Mouse (Mus musculus): ENCODE measurements at regions not wholly inside any gene's neighbourhood (a gene's known extent, or its start where the extent isn't known, plus 50 kb on each side); places are given as distances from the start of the nearest gene placed in this dataset.

GRCm38 (mm10) chr3:8276661-8277060, 1333.2 kb downstream of the Zfp704 start:
- no peak for ATAC-seq (replicated peaks; ENCODE audit: insufficient number of reproducible peaks, low FRiP score, low TSS enrichment, low read depth)
- DNase-seq (ENCODE audit: low spot score) = no peak
- Histone ChIP-seq H3K27ac (replicated peaks; ENCODE audit: low read depth, low read length) (no peak overlapping the region), H3K9me3 (replicated peaks; ENCODE audit: control insufficient read depth, low read length) (no peaks in the 10 kb centered on the region), H3K4me2 (ENCODE audit: low read depth, low read length) (no peak overlapping the region), H3K9ac (replicated peaks; ENCODE audit: low read length) (no peak overlapping the region), H3K27me3 (ENCODE audit: control insufficient read depth, insufficient read depth, low read length) (no peaks in the 10 kb centered on the region), H3K36me3 (replicated peaks; ENCODE audit: control insufficient read depth, insufficient read depth, low read depth, low read length) (no peaks in the 10 kb centered on the region), H3K4me3 (ENCODE audit: low read depth, low read length) (no peak overlapping the region), H3K4me1 (ENCODE audit: control insufficient read depth, insufficient read depth, low read length) (no peaks in the 10 kb centered on the region)
- WGBS = 69% methylated on average over 1 of the region's 1 CpGs

DNA sequence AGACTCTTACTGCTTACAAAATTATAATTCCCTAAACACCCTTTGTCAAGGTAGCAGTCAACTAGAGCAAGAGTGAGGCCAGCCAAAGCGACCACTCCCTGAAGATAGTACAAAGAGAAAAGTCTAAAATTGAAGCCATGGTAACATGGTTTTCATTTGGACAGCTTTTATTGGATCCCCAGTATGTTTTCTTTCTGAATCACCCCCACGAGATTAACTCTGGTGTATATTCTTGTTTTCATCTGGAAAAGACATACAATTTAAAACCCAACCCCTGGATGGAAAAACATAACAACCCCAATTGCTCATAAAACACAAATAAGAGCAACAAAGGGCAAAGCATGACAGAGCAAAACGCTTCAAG, 1339.0 kb downstream of the Zfp704 start:
- H3K9ac ChIP-seq (replicated peaks; ENCODE audit: low read length) = no peak overlapping the region
- no peak for DNase-seq (ENCODE audit: low spot score)
- no peaks in the 10 kb centered on the region for H3K36me3 ChIP-seq (replicated peaks; ENCODE audit: control insufficient read depth, insufficient read depth, low read depth, low read length)
- no peaks in the 10 kb centered on the region for H3K4me1 ChIP-seq (ENCODE audit: control insufficient read depth, insufficient read depth, low read length)
- no peaks in the 10 kb centered on the region for H3K9me3 ChIP-seq (replicated peaks; ENCODE audit: control insufficient read depth, low read length)
- no peak overlapping the region for H3K27ac ChIP-seq (replicated peaks; ENCODE audit: low read depth, low read length)
- ATAC-seq (replicated peaks; ENCODE audit: insufficient number of reproducible peaks, low FRiP score, low TSS enrichment, low read depth) = no peak
- 77% methylated on average over 3 of the region's 3 CpGs for WGBS
- no peaks in the 10 kb centered on the region for H3K27me3 ChIP-seq (ENCODE audit: control insufficient read depth, insufficient read depth, low read length)
- H3K4me2 ChIP-seq (ENCODE audit: low read depth, low read length) = no peak overlapping the region
- H3K4me3 ChIP-seq (ENCODE audit: low read depth, low read length) = no peak overlapping the region

- no peak overlapping the region for H3K27ac ChIP-seq (replicated peaks; ENCODE audit: low read depth, low read length)
- ATAC-seq (replicated peaks; ENCODE audit: insufficient number of reproducible peaks, low FRiP score, low TSS enrichment, low read depth) (no peak), DNase-seq (ENCODE audit: low spot score) (no peak)
- no peak overlapping the region for H3K4me3 ChIP-seq (ENCODE audit: low read depth, low read length)
- H3K9ac ChIP-seq (replicated peaks; ENCODE audit: low read length) = no peak overlapping the region
- WGBS = 79% methylated on average over 1 of the region's 1 CpGs
- no peaks in the 10 kb centered on the region for H3K4me1 ChIP-seq (ENCODE audit: control insufficient read depth, insufficient read depth, low read length)
- no peaks in the 10 kb centered on the region for H3K9me3 ChIP-seq (replicated peaks; ENCODE audit: control insufficient read depth, low read length)
- H3K36me3 ChIP-seq (replicated peaks; ENCODE audit: control insufficient read depth, insufficient read depth, low read depth, low read length) = no peaks in the 10 kb centered on the region
- H3K4me2 ChIP-seq (ENCODE audit: low read depth, low read length) = no peak overlapping the region
- H3K27me3 ChIP-seq (ENCODE audit: control insufficient read depth, insufficient read depth, low read length) = no peaks in the 10 kb centered on the region
Measured at GRCm38 (mm10) chr3:8270009-8270934, 1339.6 kb downstream of the Zfp704 start.

DNA sequence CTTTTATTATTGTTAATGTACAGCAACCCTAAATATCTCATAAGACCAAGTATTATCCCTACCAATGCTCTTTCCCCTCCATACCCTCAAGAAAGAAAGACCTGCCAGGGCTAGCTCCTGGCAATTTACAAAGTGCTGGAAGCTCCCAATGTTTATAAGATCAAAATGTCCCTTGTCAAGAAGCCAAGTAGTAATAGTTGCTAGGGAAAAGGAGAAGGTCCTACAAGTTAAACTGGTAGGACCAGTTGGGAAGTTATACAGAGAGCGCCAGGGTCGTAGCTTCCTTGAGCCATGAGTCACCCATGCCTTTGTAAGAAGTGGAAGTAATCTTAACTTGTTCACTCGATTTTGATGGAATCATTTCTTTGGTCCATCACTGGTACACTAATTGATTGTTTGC, 1344.1 kb downstream of the Zfp704 start:
- H3K9me3 ChIP-seq (replicated peaks; ENCODE audit: control insufficient read depth, low read length) = no peaks in the 10 kb centered on the region
- H3K27ac ChIP-seq (replicated peaks; ENCODE audit: low read depth, low read length) = no peak overlapping the region
- no peak overlapping the region for H3K9ac ChIP-seq (replicated peaks; ENCODE audit: low read length)
- no peak for DNase-seq (ENCODE audit: low spot score)
- WGBS = 78% methylated on average over 3 of the region's 3 CpGs
- H3K4me1 ChIP-seq (ENCODE audit: control insufficient read depth, insufficient read depth, low read length) = no peaks in the 10 kb centered on the region
- H3K27me3 ChIP-seq (ENCODE audit: control insufficient read depth, insufficient read depth, low read length) = no peaks in the 10 kb centered on the region
- ATAC-seq (replicated peaks; ENCODE audit: insufficient number of reproducible peaks, low FRiP score, low TSS enrichment, low read depth) = no peak
- no peak overlapping the region for H3K4me3 ChIP-seq (ENCODE audit: low read depth, low read length)
- no peaks in the 10 kb centered on the region for H3K36me3 ChIP-seq (replicated peaks; ENCODE audit: control insufficient read depth, insufficient read depth, low read depth, low read length)
- no peak overlapping the region for H3K4me2 ChIP-seq (ENCODE audit: low read depth, low read length)

DNA sequence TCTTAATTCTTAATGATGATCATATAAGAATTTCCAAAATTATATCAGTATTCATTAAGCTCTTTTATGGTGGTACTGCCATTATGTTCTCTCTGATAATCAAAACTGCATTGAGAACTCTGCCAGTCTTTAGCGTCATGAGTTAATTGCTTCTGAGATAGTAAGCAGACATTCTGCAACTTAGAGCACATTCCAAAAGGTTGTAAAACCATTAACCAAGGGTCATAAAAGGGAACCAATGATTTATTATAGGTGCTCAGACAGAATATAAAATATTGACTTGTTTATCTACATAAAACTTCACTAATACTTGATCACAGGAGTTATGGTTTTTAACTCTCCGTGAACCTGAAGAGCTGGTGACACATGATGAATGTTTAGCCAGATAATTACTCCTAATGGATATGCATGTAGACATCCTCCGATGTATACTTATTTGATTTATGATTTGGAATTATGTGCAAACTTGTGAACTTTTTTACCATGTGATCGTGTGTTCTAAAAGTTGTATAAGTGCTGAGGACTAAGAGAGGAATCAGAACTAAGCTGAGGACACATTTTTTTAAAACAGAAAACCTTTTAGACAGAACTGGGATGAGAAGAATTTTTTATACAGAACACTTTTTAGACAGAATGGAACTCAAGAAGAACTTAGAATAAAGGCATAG, 1345.4 kb downstream of the Zfp704 start:
- H3K9me3 ChIP-seq (replicated peaks; ENCODE audit: control insufficient read depth, low read length) = no peaks in the 10 kb centered on the region
- no peak overlapping the region for H3K4me3 ChIP-seq (ENCODE audit: low read depth, low read length)
- H3K9ac ChIP-seq (replicated peaks; ENCODE audit: low read length) = no peak overlapping the region
- no peak overlapping the region for H3K27ac ChIP-seq (replicated peaks; ENCODE audit: low read depth, low read length)
- no peak overlapping the region for H3K4me2 ChIP-seq (ENCODE audit: low read depth, low read length)
- DNase-seq (ENCODE audit: low spot score) (no peak), ATAC-seq (replicated peaks; ENCODE audit: insufficient number of reproducible peaks, low FRiP score, low TSS enrichment, low read depth) (no peak)
- 87% methylated on average over 4 of the region's 4 CpGs for WGBS
- H3K36me3 ChIP-seq (replicated peaks; ENCODE audit: control insufficient read depth, insufficient read depth, low read depth, low read length) = no peaks in the 10 kb centered on the region
- no peaks in the 10 kb centered on the region for H3K4me1 ChIP-seq (ENCODE audit: control insufficient read depth, insufficient read depth, low read length)
- H3K27me3 ChIP-seq (ENCODE audit: control insufficient read depth, insufficient read depth, low read length) = no peaks in the 10 kb centered on the region

DNA sequence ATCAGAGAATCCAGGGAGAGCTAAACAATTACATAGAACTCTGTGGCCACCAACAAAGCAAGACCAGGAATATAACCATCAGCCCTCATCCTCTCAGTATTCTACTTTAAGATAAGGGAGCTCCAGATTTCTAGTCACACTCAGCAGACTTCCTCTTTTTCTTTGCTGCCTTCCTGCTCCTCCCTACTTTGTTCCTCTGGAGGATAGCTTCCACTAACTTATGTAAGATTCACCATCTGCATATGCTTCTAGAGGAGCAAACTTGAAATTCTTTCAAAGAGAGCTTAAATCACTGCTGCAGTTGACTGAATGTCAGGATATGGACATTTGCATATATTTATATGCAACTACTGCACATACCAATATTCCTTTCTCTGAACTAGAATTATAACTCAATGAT, 1352.6 kb downstream of the Zfp704 start:
- ATAC-seq (replicated peaks; ENCODE audit: insufficient number of reproducible peaks, low FRiP score, low TSS enrichment, low read depth) = no peak
- H3K27ac ChIP-seq (replicated peaks; ENCODE audit: low read depth, low read length) = no peak overlapping the region
- H3K4me2 ChIP-seq (ENCODE audit: low read depth, low read length) = no peak overlapping the region
- no peak overlapping the region for H3K4me3 ChIP-seq (ENCODE audit: low read depth, low read length)
- no peaks in the 10 kb centered on the region for H3K9me3 ChIP-seq (replicated peaks; ENCODE audit: control insufficient read depth, low read length)
- no peaks in the 10 kb centered on the region for H3K36me3 ChIP-seq (replicated peaks; ENCODE audit: control insufficient read depth, insufficient read depth, low read depth, low read length)
- no peak for DNase-seq (ENCODE audit: low spot score)
- H3K4me1 ChIP-seq (ENCODE audit: control insufficient read depth, insufficient read depth, low read length) = no peaks in the 10 kb centered on the region
- no peak overlapping the region for H3K9ac ChIP-seq (replicated peaks; ENCODE audit: low read length)
- H3K27me3 ChIP-seq (ENCODE audit: control insufficient read depth, insufficient read depth, low read length) = no peaks in the 10 kb centered on the region

DNA sequence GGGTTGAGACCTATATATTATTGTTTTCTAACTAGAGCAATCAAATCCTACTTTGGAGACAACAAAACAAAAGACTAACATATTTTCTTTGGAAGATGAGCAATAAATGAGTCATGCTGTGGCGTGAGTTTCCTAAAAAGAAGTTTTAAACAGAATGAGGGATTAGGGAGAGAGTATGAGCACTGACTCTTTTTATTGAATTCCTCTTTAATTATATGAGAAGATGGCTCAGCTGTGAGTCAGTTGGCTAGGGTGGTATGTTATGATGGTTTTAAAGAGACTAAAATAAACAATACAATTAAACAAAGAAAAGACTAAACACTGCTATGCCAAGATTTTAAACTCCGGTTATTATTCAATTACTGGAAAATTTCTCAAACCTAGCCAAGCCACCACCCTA, 1357.6 kb downstream of the Zfp704 start:
- ATAC-seq (replicated peaks; ENCODE audit: insufficient number of reproducible peaks, low FRiP score, low TSS enrichment, low read depth) = no peak
- no peaks in the 10 kb centered on the region for H3K27me3 ChIP-seq (ENCODE audit: control insufficient read depth, insufficient read depth, low read length)
- H3K27ac ChIP-seq (replicated peaks; ENCODE audit: low read depth, low read length) = no peak overlapping the region
- no peak overlapping the region for H3K9ac ChIP-seq (replicated peaks; ENCODE audit: low read length)
- 77% methylated on average over 2 of the region's 2 CpGs for WGBS
- no peaks in the 10 kb centered on the region for H3K4me1 ChIP-seq (ENCODE audit: control insufficient read depth, insufficient read depth, low read length)
- no peak overlapping the region for H3K4me3 ChIP-seq (ENCODE audit: low read depth, low read length)
- no peaks in the 10 kb centered on the region for H3K36me3 ChIP-seq (replicated peaks; ENCODE audit: control insufficient read depth, insufficient read depth, low read depth, low read length)
- H3K9me3 ChIP-seq (replicated peaks; ENCODE audit: control insufficient read depth, low read length) = no peaks in the 10 kb centered on the region
- DNase-seq (ENCODE audit: low spot score) = no peak
- no peak overlapping the region for H3K4me2 ChIP-seq (ENCODE audit: low read depth, low read length)

GRCm38 (mm10) chr3:8248911-8249310, 1361.0 kb downstream of the Zfp704 start:
- no peaks in the 10 kb centered on the region for H3K9me3 ChIP-seq (replicated peaks; ENCODE audit: control insufficient read depth, low read length)
- H3K27me3 ChIP-seq (ENCODE audit: control insufficient read depth, insufficient read depth, low read length) = no peaks in the 10 kb centered on the region
- H3K4me1 ChIP-seq (ENCODE audit: control insufficient read depth, insufficient read depth, low read length) = no peaks in the 10 kb centered on the region
- H3K27ac ChIP-seq (replicated peaks; ENCODE audit: low read depth, low read length) = no peak overlapping the region
- H3K4me3 ChIP-seq (ENCODE audit: low read depth, low read length) = no peak overlapping the region
- no peak for ATAC-seq (replicated peaks; ENCODE audit: insufficient number of reproducible peaks, low FRiP score, low TSS enrichment, low read depth)
- no peaks in the 10 kb centered on the region for H3K36me3 ChIP-seq (replicated peaks; ENCODE audit: control insufficient read depth, insufficient read depth, low read depth, low read length)
- no peak overlapping the region for H3K9ac ChIP-seq (replicated peaks; ENCODE audit: low read length)
- H3K4me2 ChIP-seq (ENCODE audit: low read depth, low read length) = no peak overlapping the region
- 82% methylated on average over 1 of the region's 1 CpGs for WGBS
- no peak for DNase-seq (ENCODE audit: low spot score)
